Mouse (Mus musculus): Measurements from ENCODE around the gene Tmem237.

Gene Tmem237

GRCm38 (mm10) chr1:59094705-59095104 lies 25.5 kb downstream of the Tmem237 start, which contains the start of gene C2cd6:
TSS of gene C2cd6 (minus strand) at chr1:59094900.
- no peak for DNase-seq

GRCm38 (mm10) chr1:59070867-59071266 lies 49.3 kb downstream of the Tmem237 start:
- DNase-seq: peak; percentile 23

- DNase-seq: peak; percentile 76
These were observed 52.2 kb downstream of the Tmem237 start for GRCm38 (mm10) chr1:59067976-59068375.

- no peak for DNase-seq
These were observed 56.5 kb downstream of the Tmem237 start for GRCm38 (mm10) chr1:59063697-59064096.

- DNase-seq: peak; percentile 11
These were observed 63.3 kb downstream of the Tmem237 start for GRCm38 (mm10) chr1:59056955-59057354.

- DNase-seq: no peak
These were observed 68.9 kb downstream of the Tmem237 start for GRCm38 (mm10) chr1:59051306-59051705.
